Mouse (Mus musculus) forebrain, embryonic 11.5 days (tissue): Measurements from ENCODE around the gene Hmcn1. TPM values are rescaled to one million over a fixed set of nuclear protein-coding genes. Genes with fewer than 3 reads are reported as not detected.
A peak's percentile ranks its signal among the peaks of the same experiment; 100 is the strongest.

Source experiments
- ATAC-seq: fragments of 200-750 bp; cut with Nextera tagmentation; replicated peaks from 2 replicates; pipeline ENCODE4 v1.8.0; 2017; ENCODE audit warnings: moderate TSS enrichment; ENCODE audit not compliant: low FRiP score
- DNase-seq: peaks from one replicate; pipeline ENCODE4 v3.0.0-alpha.2; 2017; ENCODE audit warnings: low spot score
- H3K27ac ChIP-seq: fragments of 300-500 bp; sonication (generic); 2 replicates; pipeline ENCODE4 v1.5.1; 2014; ENCODE audit warnings: low read depth, low read length
- H3K27me3 ChIP-seq: fragments of 300-500 bp; sonication (generic); 2 replicates; pipeline ENCODE4 v1.6.1; 2014; ENCODE audit warnings: mild to moderate bottlenecking, low read length, mixed read lengths; ENCODE audit not compliant: control insufficient read depth, insufficient read depth
- H3K36me3 ChIP-seq: fragments of 300-500 bp; sonication (generic); 2 replicates; pipeline ENCODE4 v1.6.1; 2014; ENCODE audit warnings: mild to moderate bottlenecking, low read length, moderate library complexity, mixed read lengths; ENCODE audit not compliant: control insufficient read depth, insufficient read depth
- H3K4me1 ChIP-seq: fragments of 300-500 bp; sonication (generic); replicated peaks from 2 replicates; pipeline ENCODE4 v1.6.1; 2014; ENCODE audit warnings: low read length, mixed read lengths; ENCODE audit not compliant: control insufficient read depth, insufficient read depth
- H3K4me2 ChIP-seq: fragments of 300-500 bp; sonication (generic); 2 replicates; pipeline ENCODE4 v1.6.1; 2014; ENCODE audit warnings: low read depth, mild to moderate bottlenecking, low read length, moderate library complexity, mixed read lengths; ENCODE audit not compliant: severe bottlenecking
- H3K4me3 ChIP-seq: fragments of 300-500 bp; sonication (generic); 2 replicates; pipeline ENCODE4 v1.5.1; 2014; ENCODE audit warnings: low read depth, low read length
- H3K9ac ChIP-seq: fragments of 300-500 bp; sonication (generic); 2 replicates; pipeline ENCODE4 v1.6.1; 2014; ENCODE audit warnings: low read length
- H3K9me3 ChIP-seq: fragments of 300-500 bp; sonication (generic); 2 replicates; pipeline ENCODE4 v1.6.1; 2016; ENCODE audit warnings: low read length, mixed read lengths; ENCODE audit not compliant: control insufficient read depth
- WGBS: fragments of 180-500 bp; shearing (Covaris S2); extraction: QIAGEN DNeasy Blood & Tissue Kit; methylation state at CpG from one replicate; pipeline ENCODE4 v1.1.7; 2014; 5-methylcytosine and 5-hydroxymethylcytosine counted together
- polyA plus RNA-seq: library from polyadenylated mRNA; unstranded; fragments of >200 nt; fragmentation: Nextera tagmentation; extraction: Ambion mirVana; gene quantifications from 2 replicates; pipeline ENCODE4 v1.2.1, GENCODE M21; 2014

Hmcn1 gene
- polyA plus RNA-seq, 1 experiment from 2014 or later: 12.1 TPM

- Histone ChIP-seq H3K27me3 (no peaks in the 10 kb centered on the region), H3K4me3 (no peak overlapping the region), H3K27ac (no peak overlapping the region), H3K4me2 (no peak overlapping the region), H3K9ac (no peak overlapping the region), H3K9me3 (no peaks in the 10 kb centered on the region), H3K36me3 (no peaks in the 10 kb centered on the region), H3K4me1 (no peaks in the 10 kb centered on the region)
- ATAC-seq (no peak), DNase-seq (no peak)
- WGBS: 54% methylated on average over 9 of the region's 9 CpGs
Measured at GRCm38 (mm10) chr1:150933616-150934015, 59.6 kb downstream of the Hmcn1 start.

DNA sequence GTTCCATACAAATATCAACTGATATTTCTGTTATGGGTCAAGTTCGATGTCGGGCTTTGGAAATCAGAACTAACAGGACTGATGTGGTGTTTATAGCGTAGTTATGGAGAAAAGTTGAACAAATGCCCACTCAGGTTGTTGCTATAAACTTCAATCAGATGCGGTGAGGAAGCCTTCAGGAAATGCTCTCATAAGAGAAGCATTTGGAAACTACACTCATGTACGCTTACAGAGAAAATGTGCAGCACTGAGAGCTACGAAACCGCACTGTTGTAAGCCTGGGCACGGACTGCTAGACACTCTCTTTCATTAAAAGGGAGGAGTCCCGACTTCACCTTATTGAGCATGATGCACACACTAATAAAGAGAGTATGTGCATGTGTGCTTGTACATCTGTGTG, 72.4 kb downstream of the Hmcn1 start:
- no peak overlapping the region for H3K27ac ChIP-seq
- DNase-seq (no peak), ATAC-seq (no peak)
- H3K9ac ChIP-seq: no peak overlapping the region
- no peaks in the 10 kb centered on the region for H3K27me3 ChIP-seq
- H3K9me3 ChIP-seq: no peaks in the 10 kb centered on the region
- WGBS: 88% methylated on average over 9 of the region's 9 CpGs
- no peak overlapping the region for H3K4me2 ChIP-seq
- no peak overlapping the region for H3K4me3 ChIP-seq
- no peaks in the 10 kb centered on the region for H3K4me1 ChIP-seq
- H3K36me3 ChIP-seq: no peaks in the 10 kb centered on the region

DNA sequence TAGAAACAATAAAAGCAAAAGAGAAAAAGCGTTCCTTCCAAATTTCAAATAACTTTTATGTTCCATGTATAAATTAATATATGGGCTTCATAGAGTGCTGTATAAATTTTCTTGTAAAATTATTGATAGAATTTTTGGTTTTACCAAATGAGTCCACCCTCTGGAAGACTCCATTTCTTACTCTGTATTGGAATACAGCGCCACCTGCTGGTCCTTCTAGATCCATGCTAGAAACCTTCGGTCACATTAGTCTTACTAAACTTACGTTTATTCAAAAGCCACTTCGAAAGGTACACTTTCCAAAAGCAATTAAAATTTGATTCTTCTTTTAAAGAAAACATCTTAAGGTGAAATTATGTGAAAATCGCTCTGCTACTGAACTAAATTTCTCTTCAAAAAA, 73.0 kb downstream of the Hmcn1 start:
- Histone ChIP-seq H3K4me1 (no peaks in the 10 kb centered on the region), H3K9me3 (no peaks in the 10 kb centered on the region), H3K36me3 (no peaks in the 10 kb centered on the region), H3K9ac (no peak overlapping the region), H3K4me3 (no peak overlapping the region), H3K27ac (no peak overlapping the region), H3K4me2 (no peak overlapping the region), H3K27me3 (no peaks in the 10 kb centered on the region)
- WGBS: 53% methylated on average over 6 of the region's 6 CpGs
- peak; percentile 64 for DNase-seq
- ATAC-seq: peak; percentile 74

GRCm38 (mm10) chr1:150914936-150915335, 78.3 kb downstream of the Hmcn1 start:
- Histone ChIP-seq H3K9ac (no peak overlapping the region), H3K4me3 (no peak overlapping the region), H3K27me3 (no peaks in the 10 kb centered on the region), H3K9me3 (no peaks in the 10 kb centered on the region), H3K4me2 (no peak overlapping the region), H3K27ac (no peak overlapping the region), H3K36me3 (no peaks in the 10 kb centered on the region), H3K4me1 (no peaks in the 10 kb centered on the region)
- DNase-seq (no peak), ATAC-seq (no peak)
- 87% methylated on average over 2 of the region's 2 CpGs for WGBS

- Histone ChIP-seq H3K36me3 (no peaks in the 10 kb centered on the region), H3K27ac (no peak overlapping the region), H3K4me2 (no peak overlapping the region), H3K4me3 (no peak overlapping the region), H3K27me3 (no peaks in the 10 kb centered on the region), H3K9me3 (no peaks in the 10 kb centered on the region), H3K4me1 (no peaks in the 10 kb centered on the region), H3K9ac (no peak overlapping the region)
- WGBS: 81% methylated on average over 5 of the region's 5 CpGs
- no peak for DNase-seq
- ATAC-seq: no peak
Measured at GRCm38 (mm10) chr1:150913586-150914136, 79.6 kb downstream of the Hmcn1 start.

DNA sequence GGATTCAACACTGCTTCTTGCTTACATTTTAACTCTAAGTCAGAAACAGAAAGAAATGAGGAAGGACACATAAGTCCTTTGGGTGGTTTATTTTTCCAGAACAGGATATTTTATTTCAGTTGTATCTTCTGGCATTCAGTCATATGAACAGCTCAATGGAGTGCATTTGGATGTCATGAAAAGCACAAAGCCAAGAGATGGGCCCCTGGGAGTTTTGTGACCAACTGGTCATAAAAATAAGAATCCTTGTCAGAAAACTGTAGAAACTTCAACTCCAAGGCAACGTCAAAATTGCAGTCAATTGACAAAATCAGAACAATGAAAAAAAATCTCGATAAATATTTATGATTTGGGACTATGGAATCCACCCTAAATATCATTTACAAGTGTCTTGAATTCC, 83.6 kb downstream of the Hmcn1 start:
- no peak overlapping the region for H3K4me2 ChIP-seq
- no peak for DNase-seq

GRCm38 (mm10) chr1:150893677-150894188, 99.5 kb downstream of the Hmcn1 start:
- 90% methylated on average over 5 of the region's 5 CpGs for WGBS
- no peak overlapping the region for H3K27ac ChIP-seq
- no peaks in the 10 kb centered on the region for H3K27me3 ChIP-seq
- H3K4me2 ChIP-seq: no peak overlapping the region
- H3K4me3 ChIP-seq: no peak overlapping the region
- no peaks in the 10 kb centered on the region for H3K36me3 ChIP-seq
- H3K9ac ChIP-seq: no peak overlapping the region
- ATAC-seq (no peak), DNase-seq (no peak)
- no peaks in the 10 kb centered on the region for H3K9me3 ChIP-seq
- H3K4me1 ChIP-seq: no peaks in the 10 kb centered on the region

More for the DNA sequence above, 83.6 kb downstream of the Hmcn1 start:
- Histone ChIP-seq H3K9me3 (no peaks in the 10 kb centered on the region), H3K36me3 (no peaks in the 10 kb centered on the region), H3K27me3 (no peaks in the 10 kb centered on the region), H3K27ac (no peak overlapping the region), H3K9ac (no peak overlapping the region), H3K4me1 (no peaks in the 10 kb centered on the region), H3K4me3 (no peak overlapping the region)
- WGBS: 88% methylated on average over 2 of the region's 2 CpGs
- no peak for ATAC-seq

GRCm38 (mm10) chr1:150890017-150890416, 103.2 kb downstream of the Hmcn1 start:
- no peak overlapping the region for H3K9ac ChIP-seq
- 75% methylated on average over 4 of the region's 4 CpGs for WGBS
- ATAC-seq: no peak

DNA sequence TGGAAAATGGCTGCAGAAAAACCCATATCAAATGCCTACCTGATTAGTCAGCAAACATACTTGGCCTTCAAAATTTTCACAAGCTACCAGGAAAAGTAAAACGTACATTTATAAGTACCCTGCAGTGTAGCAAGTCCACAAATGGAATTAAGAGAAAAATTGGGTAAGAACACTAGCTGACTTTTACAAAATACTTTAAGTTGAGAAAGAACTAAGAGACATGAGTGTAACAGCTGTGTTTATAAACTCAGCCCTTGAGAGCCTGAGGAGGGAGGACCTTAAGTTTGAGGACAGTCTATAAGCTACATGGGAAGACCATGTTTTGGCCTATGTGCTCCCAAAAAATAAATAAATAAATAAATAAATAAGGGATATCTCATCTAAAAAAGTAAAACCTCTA, 107.0 kb downstream of the Hmcn1 start:
- no peak overlapping the region for H3K4me2 ChIP-seq
- H3K27me3 ChIP-seq: no peaks in the 10 kb centered on the region
- ATAC-seq (no peak), DNase-seq (no peak)
- H3K27ac ChIP-seq: no peak overlapping the region
- H3K9ac ChIP-seq: no peak overlapping the region
- no peak overlapping the region for H3K4me3 ChIP-seq
- WGBS: 79% methylated on average over 1 of the region's 1 CpGs
- no peaks in the 10 kb centered on the region for H3K36me3 ChIP-seq
- no peaks in the 10 kb centered on the region for H3K4me1 ChIP-seq
- no peaks in the 10 kb centered on the region for H3K9me3 ChIP-seq

More at GRCm38 (mm10) chr1:150890017-150890416, 103.2 kb downstream of the Hmcn1 start:
- H3K36me3 ChIP-seq: no peaks in the 10 kb centered on the region
- no peak overlapping the region for H3K4me2 ChIP-seq
- no peak for DNase-seq
- H3K9me3 ChIP-seq: no peaks in the 10 kb centered on the region
- no peak overlapping the region for H3K27ac ChIP-seq
- no peaks in the 10 kb centered on the region for H3K27me3 ChIP-seq
- no peaks in the 10 kb centered on the region for H3K4me1 ChIP-seq
- no peak overlapping the region for H3K4me3 ChIP-seq
